Mouse (Mus musculus) cerebellum, adult 18-20 months (tissue): ENCODE data around the gene Lpo.

Source experiments
- DNase-seq, 2 experiments: peaks; one replicate each; pipeline ENCODE4 v3.0.0; 2021

The Lpo gene

DNA sequence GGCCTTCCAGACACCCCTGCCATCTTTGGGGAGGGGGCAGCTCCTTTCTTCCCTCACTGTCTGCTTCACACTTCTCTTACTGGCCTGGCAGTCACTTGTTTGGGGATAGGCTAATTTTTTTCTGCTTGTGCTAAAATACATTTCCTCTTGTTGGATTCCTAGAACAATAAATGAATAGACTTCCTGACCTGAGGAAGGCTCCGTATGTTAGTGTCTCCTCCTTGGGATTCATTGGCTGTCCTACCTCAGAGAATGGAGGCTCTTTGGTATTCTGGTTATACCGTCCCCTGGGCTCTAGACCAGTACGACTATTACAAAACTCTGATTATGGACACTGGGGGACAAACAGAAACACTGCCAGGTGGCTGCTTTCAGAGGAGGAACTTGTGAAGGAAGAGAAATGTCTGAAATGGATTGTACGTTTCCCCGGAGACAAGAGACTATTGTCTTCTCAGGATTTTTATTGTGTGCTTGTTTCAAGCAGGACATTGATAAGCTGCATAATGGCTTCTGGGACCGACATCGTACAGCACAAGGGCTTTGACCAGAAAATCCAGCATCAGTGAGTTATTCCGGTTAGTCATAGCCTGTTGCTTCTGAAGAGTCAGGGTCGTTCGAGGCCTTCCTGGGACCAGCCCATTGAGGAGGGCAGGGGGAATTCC, at the start of gene Lpo:
Lpo (minus strand) TSS at position 51 of the 662 bp plus-strand sequence.
- DNase-seq, result no peak

- DNase-seq, result no peak
Observed at GRCm38 (mm10) chr11:87875436-87875835, 47.3 kb upstream of the Lpo start, which contains the start of gene Epx. Gene Epx, minus strand, starts transcription at chr11:87875536.

DNA sequence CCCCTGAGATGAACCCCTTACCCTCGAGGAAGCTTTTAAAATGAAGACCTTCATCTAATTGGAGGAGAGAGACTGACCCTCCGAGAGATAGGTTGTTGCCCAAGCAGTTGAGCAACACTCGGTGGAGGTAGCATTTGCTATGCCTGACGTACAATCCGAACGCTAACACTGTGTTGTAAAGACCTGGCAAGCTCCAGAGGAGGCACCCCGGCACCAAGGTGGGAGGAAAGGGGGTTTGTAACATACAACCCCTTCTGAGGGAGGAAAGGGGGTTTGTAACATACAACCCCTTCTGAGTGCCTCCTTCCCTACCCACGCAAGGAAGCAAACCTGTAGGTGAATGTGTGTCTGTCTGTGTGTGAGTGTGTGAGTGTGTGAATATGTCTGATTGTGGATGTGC, 43.7 kb upstream of the Lpo start:
- no peak for DNase-seq

- no peak for DNase-seq
Observed at GRCm38 (mm10) chr11:87870096-87870495, 42.0 kb upstream of the Lpo start.

DNA sequence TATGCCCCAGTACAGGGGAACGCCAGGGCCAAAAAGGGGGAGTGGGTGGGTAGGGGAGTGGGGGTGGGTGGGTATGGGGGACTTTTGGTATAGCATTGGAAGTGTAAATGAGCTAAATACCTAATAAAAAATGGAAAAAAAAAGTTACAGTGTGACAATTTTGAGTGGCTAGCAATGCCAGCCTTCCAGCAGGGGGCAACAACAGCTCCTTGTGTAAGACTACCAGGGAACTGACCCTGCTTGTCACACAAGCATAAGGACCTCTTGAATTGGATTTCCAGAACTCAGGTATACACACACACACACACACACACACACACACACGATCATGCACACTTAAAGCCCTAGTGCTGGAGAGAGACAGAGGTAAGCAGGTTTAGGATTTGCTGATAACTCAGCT, 38.8 kb upstream of the Lpo start:
- DNase-seq, result peak in 1 of 2 experiments; percentile 16

- no peak for DNase-seq
Observed at GRCm38 (mm10) chr11:87862805-87863204, 34.7 kb upstream of the Lpo start.

- no peak for DNase-seq
Observed at GRCm38 (mm10) chr11:87860426-87860825, 32.3 kb upstream of the Lpo start.

GRCm38 (mm10) chr11:87859273-87859672, 31.2 kb upstream of the Lpo start:
- no peak for DNase-seq

DNA sequence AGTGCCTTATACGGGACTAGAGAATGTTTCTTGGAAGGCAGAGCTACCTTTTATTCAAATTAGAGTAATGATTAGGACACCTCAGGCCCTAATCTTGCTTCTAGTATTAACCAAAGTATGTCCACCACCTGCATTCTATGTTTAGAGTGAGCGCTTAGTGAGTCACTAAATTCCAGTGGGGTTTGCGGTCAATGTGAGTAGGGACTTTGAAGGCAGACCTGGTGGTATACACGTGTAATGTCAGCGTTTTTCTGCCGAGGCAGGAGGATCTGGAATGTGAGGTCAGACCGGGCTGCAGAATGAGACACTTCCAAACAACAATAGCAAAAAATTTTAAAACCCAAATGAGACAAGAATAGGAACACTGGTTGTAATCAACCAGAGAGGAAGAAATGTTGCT, 26.5 kb upstream of the Lpo start:
- DNase-seq, result no peak

DNA sequence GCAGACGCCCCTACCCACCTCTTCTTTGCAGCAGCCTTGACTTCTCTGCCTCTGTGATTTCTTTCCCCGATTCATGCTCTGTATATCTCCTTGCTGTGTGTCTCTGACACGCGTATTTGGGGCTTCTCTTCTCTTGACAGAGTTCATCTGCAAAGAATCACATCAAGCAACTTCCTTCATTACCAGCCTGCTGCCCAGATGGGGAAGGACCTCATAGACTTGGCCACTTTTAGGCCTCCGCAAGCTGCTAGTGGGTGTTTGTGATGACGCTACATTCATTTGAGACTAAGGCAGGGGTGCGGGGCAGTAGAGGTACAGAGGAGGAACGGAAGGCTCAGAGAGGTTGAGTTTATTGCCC, 25.5 kb upstream of the Lpo start:
- DNase-seq, result peak in 1 of 2 experiments; percentile 6

DNA sequence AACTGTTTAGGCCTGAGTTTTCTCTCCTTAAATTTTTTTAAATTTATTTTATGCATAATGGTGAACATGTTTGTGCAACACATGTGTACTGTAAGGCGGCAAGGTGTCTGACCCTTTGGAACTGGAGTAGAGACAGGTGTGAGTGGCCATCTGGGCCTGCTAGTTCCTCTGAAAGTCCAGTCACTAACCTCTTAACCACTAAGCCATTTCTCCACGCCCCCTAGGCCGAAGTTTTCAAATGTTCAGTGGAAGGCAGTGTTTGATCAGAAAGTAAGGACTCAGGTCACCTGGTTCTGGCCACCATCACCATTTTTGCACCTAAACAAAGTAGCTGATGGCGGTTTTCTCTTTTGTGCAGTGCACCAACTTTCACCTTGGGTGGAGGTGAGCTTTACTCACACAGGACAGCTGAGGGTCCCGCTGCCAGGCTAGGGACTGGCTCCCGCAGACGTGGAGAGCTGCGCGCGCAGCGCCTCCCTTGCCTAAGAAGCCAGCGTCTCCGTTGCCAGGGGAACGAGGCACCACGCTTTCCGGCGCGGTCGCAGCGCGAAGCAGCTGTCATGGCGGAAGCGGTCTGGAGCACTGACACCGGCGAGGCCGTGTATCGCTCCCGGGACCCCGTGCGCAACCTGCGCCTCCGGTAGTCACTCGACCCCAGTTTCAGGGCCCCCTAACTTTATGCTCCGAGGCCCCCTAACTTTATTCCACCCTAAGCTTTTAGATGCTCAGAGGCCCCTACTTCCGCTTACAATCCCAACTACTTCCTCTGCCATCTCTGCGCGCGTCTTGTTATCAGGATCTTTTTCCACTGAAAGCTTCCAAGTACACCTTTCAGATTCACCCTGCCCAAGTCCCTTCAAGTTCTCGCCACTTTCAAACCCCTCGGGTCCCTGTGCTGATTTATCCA, 24.9 kb upstream of the Lpo start, which contains the start of gene Mks1:
Mks1 (plus strand) TSS at position 526 of the 907 bp plus-strand sequence.
- peak; percentile 89 to 90 for DNase-seq

DNA sequence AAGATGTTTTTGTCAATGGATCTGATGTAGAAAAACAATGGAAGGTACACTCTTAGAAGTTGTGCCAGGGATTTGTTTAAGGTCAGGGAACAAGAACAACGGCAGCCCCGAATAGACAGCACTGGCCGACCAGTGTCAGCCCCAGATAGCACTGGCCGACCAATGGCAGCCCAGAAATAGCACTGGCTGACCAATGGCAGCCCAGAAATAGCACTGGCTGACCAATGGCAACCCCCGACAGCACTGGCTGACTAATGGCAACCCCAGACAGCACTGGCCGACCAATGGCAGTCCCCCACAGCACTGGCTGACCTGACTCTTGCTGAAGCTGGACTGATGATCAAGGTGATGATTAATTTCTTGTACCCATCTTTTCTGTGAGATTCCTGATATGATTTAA, 19.8 kb upstream of the Lpo start:
- no peak for DNase-seq

DNA sequence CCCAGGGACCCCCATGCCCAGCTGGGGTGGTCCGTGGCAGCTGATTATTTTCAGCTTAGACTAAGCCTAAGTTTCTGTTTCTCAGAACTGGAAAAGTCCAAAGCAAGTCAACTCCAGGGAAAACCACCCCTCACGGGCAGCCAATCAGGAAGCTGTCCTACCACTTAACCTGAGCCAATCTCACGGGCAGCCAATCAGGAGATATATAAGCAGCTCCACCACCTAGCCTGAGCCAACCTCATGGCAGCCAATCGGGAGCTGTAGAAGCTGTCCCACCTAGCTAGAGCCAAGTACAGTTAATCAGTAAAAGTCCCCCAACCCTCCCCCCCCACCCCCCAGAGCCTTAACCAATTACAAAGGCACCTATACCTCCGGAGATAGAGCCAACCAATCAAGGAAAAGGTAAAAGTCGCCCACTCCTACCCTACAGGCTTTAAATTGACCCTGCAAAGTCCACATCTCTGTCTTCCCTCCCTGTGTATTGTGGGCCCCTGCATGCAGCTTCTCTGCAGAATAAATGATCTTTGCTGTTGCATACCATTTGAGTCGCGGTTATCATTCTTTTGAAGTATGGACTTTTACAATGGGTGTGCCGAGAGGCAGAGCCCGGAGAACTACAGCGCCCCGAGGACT, 19.0 kb upstream of the Lpo start:
- DNase-seq, result no peak

DNA sequence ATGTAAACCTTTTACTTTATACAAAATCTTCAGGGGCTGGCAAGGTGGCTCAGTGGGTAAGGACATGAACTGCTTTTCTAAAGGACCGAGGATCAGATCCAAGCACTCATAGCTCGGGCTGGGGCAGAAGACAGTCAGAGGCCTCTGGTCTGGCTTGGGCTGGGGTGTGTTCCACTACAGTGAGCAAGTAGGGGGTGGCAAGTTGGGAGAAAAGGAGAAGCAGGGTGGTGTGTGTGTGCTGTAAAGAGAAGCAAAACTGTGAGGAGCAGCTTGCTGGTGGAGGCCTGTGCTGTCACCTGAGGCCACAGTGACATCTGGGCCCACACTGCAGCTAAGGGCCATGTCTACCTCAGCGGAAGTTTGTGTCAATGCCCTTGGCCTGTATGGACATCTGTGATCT, 13.3 kb upstream of the Lpo start:
- no peak for DNase-seq

DNA sequence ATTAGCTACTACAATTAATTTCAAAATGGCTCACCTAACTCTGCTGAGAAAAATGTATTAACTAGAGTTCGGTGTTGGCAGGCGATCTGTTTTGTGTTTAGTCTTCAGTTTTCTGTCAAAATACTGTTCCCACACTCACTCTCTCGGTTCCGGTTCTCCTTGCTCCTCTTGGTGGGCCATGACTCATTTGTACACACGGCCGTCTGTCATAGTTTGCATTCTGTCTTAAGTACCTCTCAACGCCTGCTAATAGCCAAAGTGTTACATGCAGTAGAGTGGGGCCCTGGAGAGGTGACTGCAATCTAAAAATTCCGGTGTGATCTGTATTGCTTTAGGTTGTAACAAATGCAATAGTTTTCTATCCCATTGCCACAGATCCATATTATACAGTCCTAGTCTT, 12.6 kb upstream of the Lpo start:
- no peak for DNase-seq

DNA sequence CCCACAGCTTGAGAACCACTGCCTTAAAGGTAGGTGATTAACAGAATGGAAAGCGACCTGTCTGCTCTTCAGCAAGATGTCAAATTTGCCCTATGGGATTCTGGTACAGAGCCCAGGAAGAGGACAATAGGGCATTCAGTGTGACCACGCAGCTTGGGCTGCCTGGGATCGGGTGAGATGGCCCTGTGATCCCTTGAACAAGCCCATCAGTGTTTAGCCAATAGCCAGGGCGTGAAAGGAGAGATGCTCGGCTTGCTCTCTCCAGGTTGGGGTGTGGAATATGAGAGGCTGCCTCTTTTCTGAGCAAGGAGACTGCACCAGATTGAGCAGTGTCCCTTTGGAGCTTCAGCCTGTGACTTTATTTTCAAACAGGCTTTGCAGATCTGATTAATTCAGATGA, 6.6 kb downstream of the Lpo start:
- DNase-seq, result no peak

GRCm38 (mm10) chr11:87817443-87817773, 10.7 kb downstream of the Lpo start:
- no peak for DNase-seq

DNA sequence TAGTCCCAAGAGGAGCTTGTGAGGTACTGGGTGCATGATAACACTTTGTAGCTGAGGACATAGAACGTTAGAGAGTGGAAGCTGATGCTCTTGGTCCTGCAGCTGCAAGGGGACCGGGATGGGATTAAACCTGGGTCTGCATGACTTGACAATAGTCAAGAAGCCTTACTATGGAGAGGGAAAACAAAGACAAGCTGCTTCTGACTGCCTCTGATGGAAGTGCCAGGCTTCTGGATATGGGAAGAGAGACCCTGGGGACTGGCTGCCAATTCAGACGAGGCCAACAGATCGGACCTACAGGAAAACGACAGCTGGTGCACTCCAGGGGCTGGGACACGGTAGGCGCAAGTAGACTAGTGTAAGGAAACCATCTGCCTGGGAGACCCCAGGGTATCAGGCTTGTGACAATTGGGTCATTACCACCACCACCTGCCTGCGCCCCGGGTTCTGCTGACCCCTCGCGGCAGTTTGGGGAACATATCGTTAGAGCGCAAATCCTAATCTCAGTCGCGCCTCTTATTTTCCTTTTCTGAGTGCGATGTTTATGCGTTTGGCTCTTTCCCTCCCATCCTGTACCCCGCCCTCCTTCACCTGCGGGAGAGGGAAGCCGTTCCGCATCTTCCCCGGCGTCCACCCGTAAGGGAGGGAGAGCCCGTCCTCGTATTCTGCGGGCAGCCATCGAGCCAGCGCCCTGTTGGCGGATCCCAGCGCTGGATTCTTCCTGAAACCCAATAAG, 11.2 kb downstream of the Lpo start:
- DNase-seq, result peak; percentile 72 to 80

GRCm38 (mm10) chr11:87814831-87815230, 13.3 kb downstream of the Lpo start:
- no peak for DNase-seq

DNA sequence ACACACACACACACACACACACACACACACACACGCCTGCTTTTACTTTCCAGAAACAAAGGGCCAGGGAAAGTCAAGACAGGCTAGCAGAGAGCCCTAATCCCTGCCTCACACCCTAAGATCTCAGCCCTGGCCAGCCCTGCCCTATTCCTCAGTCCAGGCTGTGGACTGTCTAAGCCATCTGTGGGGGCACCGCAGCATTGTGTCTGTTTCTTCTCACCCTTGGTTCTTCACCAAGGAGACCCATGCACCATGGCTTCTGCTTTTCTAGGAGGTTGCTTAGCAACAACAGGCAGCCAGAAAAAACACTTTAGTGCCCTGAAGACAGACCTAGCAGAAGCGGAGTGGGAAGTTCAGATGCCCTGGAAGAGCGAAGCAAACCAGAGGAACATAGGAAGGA, 16.7 kb downstream of the Lpo start:
- DNase-seq, result no peak

DNA sequence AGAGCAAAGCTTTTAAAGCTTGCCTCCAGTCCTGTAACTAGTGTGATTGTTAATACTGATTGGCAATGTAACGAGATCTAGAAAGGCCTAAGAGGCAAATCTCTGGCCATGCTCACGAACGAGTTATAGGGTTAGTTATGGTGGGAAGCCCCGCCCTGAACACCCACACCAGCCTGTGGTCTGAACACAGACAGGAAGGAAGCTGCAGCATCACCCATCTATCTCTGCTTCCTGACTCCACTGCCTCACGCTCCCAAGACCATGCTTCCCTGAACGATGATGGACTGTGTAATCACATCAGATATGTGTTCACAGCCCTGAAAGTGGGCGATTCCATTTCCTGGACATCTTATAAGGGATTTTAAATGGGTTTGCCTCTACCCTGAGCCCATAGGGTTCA, 19.9 kb downstream of the Lpo start:
- DNase-seq, result no peak

DNA sequence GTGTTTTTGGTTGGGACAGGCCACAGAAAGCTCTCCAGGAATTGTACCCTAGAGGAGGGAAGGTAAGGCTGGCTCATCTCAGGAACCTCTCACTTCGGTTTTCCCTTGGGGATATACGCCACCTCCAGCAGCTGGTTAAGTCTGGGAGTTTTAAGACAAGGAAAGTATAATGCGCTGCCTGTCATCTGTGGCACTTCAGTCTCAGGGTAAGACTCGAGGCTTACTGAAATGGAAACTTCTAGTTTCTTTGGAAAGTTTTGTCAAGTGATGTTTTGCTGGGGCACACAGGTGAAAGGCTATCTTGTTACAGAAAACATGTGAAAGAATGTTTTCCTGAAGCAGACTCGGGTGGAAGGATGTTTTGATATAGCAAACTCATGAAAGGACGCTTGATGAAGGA, 20.7 kb downstream of the Lpo start:
- no peak for DNase-seq

DNA sequence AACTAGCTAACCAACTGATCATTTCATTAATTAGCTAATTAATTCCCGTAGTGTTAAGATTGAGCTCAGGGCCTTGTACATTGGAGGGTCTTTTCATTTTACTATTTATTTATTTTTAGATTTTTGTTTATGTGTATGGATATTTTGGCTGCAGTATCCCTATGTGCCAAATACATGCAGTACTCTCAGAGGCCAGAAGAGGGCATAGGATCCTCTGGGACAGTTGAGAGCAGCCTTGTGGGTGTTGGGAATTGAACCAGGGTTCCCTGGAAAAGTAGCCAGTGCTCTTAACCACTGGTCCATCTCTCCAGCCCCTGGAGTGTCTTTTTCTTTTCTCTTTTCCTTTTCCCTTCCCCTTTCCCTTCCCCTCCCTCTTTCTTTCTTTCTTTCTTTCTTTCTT, 22.6 kb downstream of the Lpo start:
- DNase-seq, result peak; percentile 28 to 29
